Mouse (Mus musculus): Measurements from ENCODE around the gene Chrnb2.

DNA sequence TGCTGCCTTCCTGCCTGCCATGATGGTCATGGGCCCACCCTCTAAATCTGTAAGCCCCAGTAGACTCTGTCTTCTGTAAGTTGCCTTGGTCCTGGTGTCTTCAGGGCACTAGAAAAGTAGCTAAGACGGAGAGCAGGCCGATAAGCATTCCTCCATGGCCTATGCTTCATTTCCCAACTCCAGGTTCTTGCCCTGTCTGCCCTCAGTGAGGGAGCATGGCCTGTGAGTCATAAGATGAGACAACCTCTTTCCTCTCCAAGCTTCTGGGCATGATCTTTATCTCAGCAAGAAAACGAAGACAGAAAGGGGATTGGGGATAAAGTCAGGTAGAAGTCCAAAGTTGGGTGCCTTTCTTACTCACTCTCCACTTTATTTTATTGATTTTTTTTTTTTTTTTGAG is 34.1 kb upstream of the Chrnb2 start:
- TF ChIP-seq POLR2A (IDR thresholded peaks at IDR 0.05; ENCODE audit: low read depth, low read length) (no peak), CTCF (IDR thresholded peaks at IDR 0.05; ENCODE audit: extremely low read depth, insufficient read length, insufficient replicate concordance, low read depth, low read length) (no peak)

All from small intestine, adult 2 months (tissue).